Mouse (Mus musculus) neutrophil, adult 65 days (primary cell): ENCODE measurements around the gene Anapc13. TPM values are rescaled to one million over a fixed set of nuclear protein-coding genes. Genes with fewer than 3 reads are reported as not detected.

Experiments
- total RNA-seq: library from RNA; stranded (reverse); gene quantifications from 2 replicates; pipeline ENCODE4 v1.2.4, GENCODE M21; 2023

Gene Anapc13
- 49.0 and 83.9 TPM in 2 replicates for total RNA-seq

GRCm38 (mm10) chr9:102625983-102626838 lies at the start of gene Anapc13, which contains the start of gene Cep63:
Gene Anapc13 (plus strand): TSS chr9:102626296.
Gene Cep63 (minus strand): TSS chr9:102626534.

Other genes with a start within 250 kb of the Anapc13 start
- gene Ky, start 120.5 kb upstream of the Anapc13 start, total RNA-seq: not detected in 2 replicates
- 25.6 and 51.3 TPM in 2 replicates for gene Cep63, start 238 bp downstream of the Anapc13 start, total RNA-seq
- 7.5 and 11.5 TPM in 2 replicates for gene Amotl2, start 90.4 kb downstream of the Anapc13 start, total RNA-seq
- 0.32 TPM in 1 of 2 replicates, not detected in the other for gene Ryk, start 208.6 kb downstream of the Anapc13 start, total RNA-seq